Mouse (Mus musculus): ENCODE measurements around the gene Stac2.

Gene Stac2

GRCm38 (mm10) chr11:98052989-98053834 lies at the start of gene Stac2:
Stac2 (minus strand) TSS chr11:98053462.
- DNase-seq, result peak; percentile 73 to 75

- DNase-seq, result no peak
Measured at GRCm38 (mm10) chr11:98101332-98101731, 48.1 kb upstream of the Stac2 start.

DNA sequence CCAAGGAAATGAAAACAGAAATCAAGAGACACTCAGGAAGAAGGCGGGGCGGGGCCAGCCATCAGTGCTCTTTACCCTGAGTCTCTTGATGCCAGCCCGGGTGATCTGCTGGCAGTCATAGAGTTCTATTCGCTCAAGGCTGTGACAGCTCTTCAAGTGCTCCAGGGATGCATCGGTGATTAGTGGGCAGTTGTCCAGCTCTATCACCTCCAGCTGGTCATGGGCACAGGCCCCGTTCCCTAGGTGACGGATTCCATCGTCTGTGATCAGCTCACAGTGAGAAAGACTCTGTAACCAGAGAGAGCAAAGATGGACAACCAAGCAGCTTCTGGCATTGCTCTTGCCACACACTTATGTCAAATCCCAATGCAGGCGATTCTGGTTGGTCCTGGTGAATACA lies 37.3 kb upstream of the Stac2 start:
- DNase-seq, result peak; percentile 53 to 65

- peak in 1 of 2 experiments; percentile 33 for DNase-seq
Measured at GRCm38 (mm10) chr11:98088224-98088623, 35.0 kb upstream of the Stac2 start.

- DNase-seq, result no peak
Measured at GRCm38 (mm10) chr11:98086574-98086973, 33.3 kb upstream of the Stac2 start.

- no peak for DNase-seq
Measured at GRCm38 (mm10) chr11:98086141-98086540, 32.9 kb upstream of the Stac2 start.

DNA sequence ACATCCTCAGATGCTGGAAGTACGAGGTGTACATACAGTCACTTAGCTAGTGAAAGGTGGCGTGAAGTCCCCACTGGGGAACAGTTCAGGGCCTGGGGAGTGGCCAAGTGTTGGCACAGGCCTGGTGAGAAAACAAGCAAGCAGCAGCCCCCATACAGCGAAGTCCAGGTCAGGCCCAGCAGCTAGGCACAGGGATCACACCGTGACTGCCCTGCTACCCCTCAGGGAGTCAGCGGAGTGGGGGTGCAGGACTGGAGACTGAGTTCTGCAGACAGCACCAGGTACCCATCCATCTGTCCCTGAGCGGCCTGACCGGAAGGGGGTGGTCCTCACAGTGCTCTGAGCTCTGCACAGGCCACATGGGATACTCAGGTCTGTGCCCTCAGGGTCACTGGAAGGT lies 29.5 kb upstream of the Stac2 start:
- DNase-seq, result no peak

DNA sequence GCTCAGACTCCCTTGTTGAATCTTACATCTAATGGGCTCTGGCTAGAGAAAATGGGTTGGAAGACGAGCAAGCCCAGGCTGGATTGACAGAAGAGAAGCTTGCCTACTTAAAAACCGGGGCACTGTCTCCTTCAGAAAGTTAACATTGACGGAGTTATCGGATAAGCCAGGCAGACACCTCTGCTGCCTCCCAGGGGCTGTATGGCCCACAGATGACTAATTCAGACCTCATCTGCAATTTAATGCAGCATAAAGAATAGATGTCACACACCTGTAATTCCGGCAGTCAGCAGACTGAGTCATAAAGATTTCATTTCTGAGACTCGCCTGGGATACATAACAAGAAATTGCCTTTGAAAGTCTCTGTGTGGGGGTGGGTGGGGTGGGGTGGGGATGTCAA lies 27.2 kb upstream of the Stac2 start:
- DNase-seq, result no peak

DNA sequence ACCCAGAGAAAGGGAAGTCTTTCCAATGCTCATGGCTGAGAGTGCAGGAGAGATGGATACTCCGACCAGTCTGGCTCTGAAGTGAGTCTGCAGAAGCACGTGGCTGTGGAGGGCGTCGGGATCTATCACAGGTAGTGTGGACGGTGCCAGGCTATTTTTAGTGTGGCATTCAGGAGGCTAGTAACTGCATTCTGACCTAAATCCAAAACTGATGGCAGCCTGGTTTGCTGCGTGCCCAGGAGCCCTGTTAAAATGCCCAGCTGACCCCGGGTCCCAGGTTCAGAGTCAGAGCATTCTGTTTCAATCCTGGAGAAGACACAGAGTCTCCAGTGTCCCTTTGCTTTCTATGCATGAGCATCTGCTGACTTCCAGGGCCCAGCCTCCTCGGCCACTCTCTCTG lies 23.8 kb upstream of the Stac2 start:
- peak; percentile 62 to 73 for DNase-seq

DNA sequence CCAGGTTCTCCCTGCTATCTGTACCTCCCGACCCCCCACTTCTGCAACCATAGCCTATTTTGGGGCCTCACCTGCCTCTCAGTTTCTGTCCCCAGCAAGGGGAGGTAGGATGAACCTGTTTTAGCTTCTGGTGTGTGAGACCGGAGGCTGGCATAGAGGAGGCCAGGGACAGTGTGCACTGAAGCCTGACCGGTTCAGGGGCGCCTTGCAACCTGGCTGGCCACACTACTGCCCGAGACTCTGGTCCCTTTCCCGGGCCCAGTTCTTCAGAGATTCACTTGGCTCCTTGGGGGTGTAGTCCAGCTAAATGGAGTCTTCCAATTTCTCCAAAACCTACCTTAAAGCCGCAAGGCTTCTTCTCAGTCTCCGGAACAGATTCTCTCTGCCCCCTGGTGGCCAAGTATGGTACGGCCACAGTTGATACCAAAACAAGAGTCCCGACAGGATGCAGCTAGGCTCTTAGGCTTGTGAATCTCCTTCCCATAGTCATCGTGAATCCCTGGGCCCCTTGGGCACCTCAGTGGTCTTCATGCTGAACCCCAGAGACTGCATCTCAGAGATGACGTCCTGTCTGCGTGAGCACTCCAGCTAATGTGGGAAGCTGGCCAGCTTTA lies 22.0 kb upstream of the Stac2 start:
- peak; percentile 97 to 98 for DNase-seq

DNA sequence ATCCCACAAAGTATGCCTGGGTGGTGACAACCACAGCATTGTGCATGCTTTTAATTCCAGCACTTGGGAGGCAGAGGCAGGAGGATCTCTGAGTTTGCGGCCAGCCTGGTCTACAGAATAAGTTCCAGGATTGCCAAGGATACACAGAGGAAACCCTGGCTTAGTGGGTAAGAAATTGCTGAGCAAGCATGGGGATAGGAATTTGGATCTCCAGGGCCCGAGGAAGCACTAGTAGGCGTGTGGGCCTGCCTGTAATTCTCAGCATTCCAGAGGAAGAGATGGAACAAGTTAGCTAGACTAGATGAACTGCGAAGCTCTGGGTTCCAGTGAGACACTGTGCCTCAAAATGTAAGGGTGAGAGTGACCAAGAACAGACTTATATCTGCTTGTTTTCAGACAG lies 20.2 kb upstream of the Stac2 start:
- DNase-seq, result no peak

- DNase-seq, result no peak
Measured at GRCm38 (mm10) chr11:98067255-98067654, 14.0 kb upstream of the Stac2 start.

GRCm38 (mm10) chr11:98066201-98066600 lies 12.9 kb upstream of the Stac2 start:
- DNase-seq, result no peak

- DNase-seq, result peak; percentile 80 to 89
Measured at GRCm38 (mm10) chr11:98061904-98062562, 8.8 kb upstream of the Stac2 start.

DNA sequence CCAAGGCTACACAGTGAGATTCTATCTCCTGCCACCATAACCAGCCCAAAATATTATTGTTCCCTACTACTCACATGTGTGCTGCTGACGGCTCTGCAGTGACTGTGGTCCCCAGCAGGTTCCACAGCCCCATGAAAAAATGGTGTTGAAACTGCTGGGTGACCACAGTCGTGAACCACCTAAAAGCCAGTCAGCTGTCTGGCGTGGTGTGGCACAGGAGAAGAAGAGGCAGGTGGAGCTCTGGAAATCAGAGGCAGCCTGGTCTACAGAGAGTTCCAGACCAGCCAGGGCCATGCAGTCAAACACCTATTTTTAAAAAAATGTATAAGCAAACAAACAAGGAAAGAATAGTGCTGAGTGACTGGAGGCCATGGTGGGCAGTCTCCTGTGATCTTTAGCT lies 8.2 kb upstream of the Stac2 start:
- no peak for DNase-seq

- no peak for DNase-seq
Measured at GRCm38 (mm10) chr11:98060104-98060692, 6.9 kb upstream of the Stac2 start.

DNA sequence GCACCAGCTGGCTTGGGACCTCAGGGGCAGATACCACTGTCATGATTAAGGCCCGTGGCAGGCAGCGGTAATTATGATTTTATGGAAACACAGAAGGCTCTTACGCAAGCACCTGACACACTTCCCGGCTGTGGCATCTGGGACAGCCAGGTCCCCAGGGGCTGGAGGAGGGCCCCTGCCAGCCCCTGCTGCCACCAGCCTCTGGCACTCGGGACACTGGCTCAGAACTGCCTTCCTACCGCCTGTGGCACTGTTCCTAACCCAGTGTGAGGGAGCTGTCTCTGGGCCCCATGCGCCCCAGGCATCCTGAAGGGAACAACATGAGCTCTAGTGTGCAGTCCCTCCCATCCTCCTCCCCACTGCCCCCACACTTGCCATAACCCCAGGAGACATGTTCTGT lies 6.4 kb upstream of the Stac2 start:
- no peak for DNase-seq

- DNase-seq, result peak in 1 of 2 experiments; percentile 61
Measured at GRCm38 (mm10) chr11:98057998-98058397, 4.7 kb upstream of the Stac2 start.

GRCm38 (mm10) chr11:98057466-98057865 lies 4.2 kb upstream of the Stac2 start:
- no peak for DNase-seq

GRCm38 (mm10) chr11:98052129-98052988 lies 903 bp downstream of the Stac2 start:
- peak in 1 of 2 experiments; percentile 33 for DNase-seq

DNA sequence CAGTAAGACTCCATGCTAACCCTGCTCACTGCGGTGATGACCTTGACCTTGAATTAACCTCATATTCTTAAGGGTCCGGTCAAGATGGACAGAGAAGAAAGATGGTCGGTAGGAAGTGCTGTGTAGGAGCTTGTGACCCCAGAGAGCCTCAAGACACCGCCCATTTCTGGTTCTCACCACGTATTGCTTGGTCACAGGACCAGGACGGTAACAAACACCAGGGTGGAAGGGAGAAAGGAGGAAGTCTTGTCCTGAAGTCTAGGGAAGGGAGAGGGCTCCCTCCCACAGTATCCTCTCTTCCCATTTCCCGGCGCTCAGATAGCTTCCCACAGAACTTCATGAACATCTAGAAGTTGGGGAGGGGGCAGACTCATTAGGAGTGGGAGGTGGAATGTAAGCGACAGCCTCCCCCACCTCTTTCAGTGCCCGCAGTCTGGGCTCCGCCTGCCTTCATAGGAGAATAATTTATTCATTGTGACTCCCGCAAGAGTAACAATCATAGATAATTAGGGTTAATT lies 1.6 kb downstream of the Stac2 start:
- no peak for DNase-seq

- DNase-seq, result no peak
Measured at GRCm38 (mm10) chr11:98050940-98051339, 2.3 kb downstream of the Stac2 start.

All from cerebellum, postnatal 14 days (tissue).